Comparison of ENCODE assay signal across 20 mouse cellular contexts in genomic region chr7:35040176-35040972, GRCm38 (mm10). TPM values are rescaled to one million over a fixed set of nuclear protein-coding genes. Genes with fewer than 3 reads are reported as not detected.
DNase-seq lines count a peak whose midpoint lies in the region; ATAC-seq and TF ChIP-seq lines count a peak whose summit lies in the region.
"Had no signal": no experiment of that assay in that cellular context is flagged by ENCODE, and none has a peak within 500 bp of the region (broad histone marks: within the 10 kb centered on the region; RNA-seq: fewer than 3 reads in every experiment).

No protein-coding gene starts in this region.

- H3K9me3 ChIP-seq in MEL (replicated peaks; ENCODE audit: insufficient read depth, low read length), result no peaks in the 10 kb centered on the region
- no peaks in the 10 kb centered on the region for H3K9me3 ChIP-seq in stomach, postnatal 0 days (ENCODE audit: control insufficient read depth, low read length)
- H3K9me3 ChIP-seq: heart, embryonic 12.5 days; heart, embryonic 15.5 days; hindbrain, embryonic 10.5 days; hindbrain, embryonic 13.5 days; intestine, embryonic 15.5 days had no signal

- peaks cover 30% of the 10 kb centered on the region for H3K4me1 ChIP-seq in heart, adult 2 months (ENCODE audit: control insufficient read depth, insufficient read depth, low read length)
- peaks cover 2 to 7% of the 10 kb centered on the region in 2 experiments; a peak in 2 of 4 replicates for H3K4me1 ChIP-seq in MEL (ENCODE audit: control insufficient read depth in 1 of 2, insufficient read depth in 2 of 2, low read length in 2 of 2)
- H3K4me1 ChIP-seq in stomach, postnatal 0 days (replicated peaks; ENCODE audit: control insufficient read depth, insufficient read depth), result no peaks in the 10 kb centered on the region; the same call in none of the 2 replicates

- H3K4me3 ChIP-seq in heart, adult 2 months, result no peak overlapping the region
- no peak overlapping the region for H3K4me3 ChIP-seq in MEL (ENCODE audit: control insufficient read depth in 1 of 2, insufficient read depth in 1 of 2, low read depth in 2 of 2, low read length in 2 of 2)
- no peak overlapping the region for H3K4me3 ChIP-seq in stomach, postnatal 0 days (ENCODE audit: low read depth, low read length)
- H3K4me3 ChIP-seq: heart, embryonic 12.5 days; heart, embryonic 15.5 days; hindbrain, embryonic 10.5 days; hindbrain, embryonic 13.5 days; intestine, embryonic 15.5 days had no signal

- WGBS in heart, adult 2 months, result 86% methylated on average over 9 of the region's 9 CpGs
- WGBS in stomach, postnatal 0 days, result 90% methylated on average over 9 of the region's 9 CpGs

- TF ChIP-seq CTCF in heart, adult 2 months (IDR thresholded peaks at IDR 0.05), result no peak
- no peak for TF ChIP-seq CTCF in MEL (IDR thresholded peaks at IDR 0.05 in 2 of 3, conservative IDR thresholded peaks at IDR 0.05 in 1 of 3; ENCODE audit: control insufficient read depth in 1 of 3, insufficient read depth in 1 of 3, low read depth in 2 of 3, low read length in 3 of 3, poor library complexity in 1 of 3, severe bottlenecking in 1 of 3)
- TF ChIP-seq CTCF in stomach, postnatal 0 days (IDR thresholded peaks at IDR 0.05; ENCODE audit: low read depth), result no peak

- TF ChIP-seq RAD21 in MEL (IDR thresholded peaks at IDR 0.05; ENCODE audit: low read depth, low read length), result no peak

- H3K27ac ChIP-seq in heart, adult 2 months, result no peak overlapping the region
- no peak overlapping the region for H3K27ac ChIP-seq in MEL (ENCODE audit: control insufficient read depth, low read depth, low read length)
- H3K27ac ChIP-seq in stomach, postnatal 0 days (replicated peaks), result no peak overlapping the region
- H3K27ac ChIP-seq: heart, embryonic 15.5 days; hindbrain, embryonic 10.5 days; hindbrain, embryonic 13.5 days; intestine, embryonic 15.5 days had no signal

- no peaks in the 10 kb centered on the region for H3K27me3 ChIP-seq in heart, adult 2 months (ENCODE audit: control insufficient read depth, insufficient read depth, low read length)
- no peaks in the 10 kb centered on the region for H3K27me3 ChIP-seq in MEL (ENCODE audit: control insufficient read depth in 1 of 2, insufficient read depth in 2 of 2, low read length in 2 of 2)
- no peaks in the 10 kb centered on the region for H3K27me3 ChIP-seq in stomach, postnatal 0 days (ENCODE audit: control insufficient read depth, insufficient read depth, low read length)
- H3K27me3 ChIP-seq: heart, embryonic 12.5 days; heart, embryonic 15.5 days; hindbrain, embryonic 13.5 days; intestine, embryonic 15.5 days; Patski had no signal

- TF ChIP-seq EP300 in heart, adult 2 months (IDR thresholded peaks at IDR 0.05; ENCODE audit: insufficient read depth, low read depth, low read length), result no peak
- TF ChIP-seq EP300 in MEL (IDR thresholded peaks at IDR 0.05; ENCODE audit: low read depth in 1 of 2, low read length in 2 of 2), result no peak
- TF ChIP-seq EP300 in stomach, postnatal 0 days (optimal IDR thresholded peaks at IDR 0.05), result no peak

- TF ChIP-seq POLR2A in heart, adult 2 months (IDR thresholded peaks at IDR 0.05; ENCODE audit: insufficient read depth, low read depth, low read length), result no peak
- no peak for TF ChIP-seq POLR2A in MEL (IDR thresholded peaks at IDR 0.05; ENCODE audit: control insufficient read depth in 1 of 2, insufficient read depth in 1 of 2, low read depth in 1 of 2, low read length in 2 of 2, poor library complexity in 1 of 2)

- peaks cover 4% of the 10 kb centered on the region; the same call in 1 of the 2 replicates for H3K36me3 ChIP-seq in heart, adult 2 months (ENCODE audit: control insufficient read depth, insufficient read depth, low read length)
- peaks cover 3% of the 10 kb centered on the region in 2 experiments for H3K36me3 ChIP-seq in MEL (ENCODE audit: control insufficient read depth in 1 of 2, insufficient read depth in 2 of 2, low read length in 2 of 2)
- H3K36me3 ChIP-seq in stomach, postnatal 0 days (ENCODE audit: control insufficient read depth, insufficient read depth, low read length), result peaks cover 17% of the 10 kb centered on the region

- DNase-seq in heart, adult 11 months, result peak; percentile 91
- no peak for DNase-seq in heart, adult 2 months
- DNase-seq in MEL (ENCODE audit: low read depth, low spot score) (no peak), adipocyte (ENCODE audit: low spot score) (peak; percentile 44)
- DNase-seq in stomach, postnatal 0 days (ENCODE audit: low spot score), result peak; percentile 12
- DNase-seq in cerebellum, adult 11-12 months, result no peak
- DNase-seq in B cell, adult 2 months, result no peak
- DNase-seq: cerebellum, adult 18-20 months; cerebellum, adult 9-10 months; forebrain, postnatal 0 days; heart, postnatal 10 days had no signal

- ATAC-seq in stomach, postnatal 0 days (ENCODE audit: low FRiP score, low TSS enrichment), result no peak
- ATAC-seq: CD4-positive, CD25-positive, alpha-beta regulatory T cell, adult 4 months; forebrain, embryonic 14.5 days; forebrain, postnatal 0 days; hindbrain, embryonic 16.5 days; intestine, embryonic 15.5 days; Patski had no signal

- H3K4me2 ChIP-seq in stomach, postnatal 0 days (replicated peaks; ENCODE audit: low read depth), result no peak overlapping the region
- H3K4me2 ChIP-seq: heart, embryonic 12.5 days; heart, embryonic 15.5 days; hindbrain, embryonic 13.5 days; intestine, embryonic 15.5 days had no signal

- H3K79me2 ChIP-seq in heart, adult 2 months (replicated peaks; ENCODE audit: control insufficient read depth, insufficient read depth, low read length), result 0 out of 2 replicates have a peak, but pooled peaks cover 1% of the 10 kb centered on the region
- H3K79me2 ChIP-seq in MEL (ENCODE audit: control insufficient read depth, insufficient read depth, low read length, poor library complexity), result no peaks in the 10 kb centered on the region

- intact Hi-C loops in heart, adult 2 months (cut with DNase I), result no loop called here

- H3K9ac ChIP-seq in heart, adult 2 months (ENCODE audit: low read depth, low read length), result no peak overlapping the region
- no peak overlapping the region for H3K9ac ChIP-seq in MEL (ENCODE audit: control insufficient read depth, low read depth, low read length, poor library complexity, severe bottlenecking)
- no peak overlapping the region for H3K9ac ChIP-seq in stomach, postnatal 0 days (ENCODE audit: low read length)
- H3K9ac ChIP-seq: forebrain, postnatal 0 days; heart, embryonic 12.5 days; heart, embryonic 15.5 days; hindbrain, embryonic 13.5 days had no signal

TF ChIP-seq in MEL, 35 proteins besides CTCF, POLR2A, EP300 and RAD21:
- peak; percentile 0; the same call in 1 of the 2 replicates for TF ChIP-seq POLR2AphosphoS2 (IDR thresholded peaks at IDR 0.05; ENCODE audit: low read length)
- no peak for TF ChIP-seq GABPA (IDR thresholded peaks at IDR 0.05; ENCODE audit: low read depth, low read length)

RNA-seq across cellular contexts. Expression of gene Cebpg, which starts 16.0 kb away (rescaled TPM):
- 10 to 100 TPM; 21.9 to 26.1 TPM for total RNA-seq in heart, adult 2 months (2021)
- 6.0 and 8.1 TPM in 2 replicates for polyA plus RNA-seq in heart, adult 2 months (2012; rRNA removed)
- 17.3 and 19.7 TPM in 2 replicates for total RNA-seq in MEL (2012; rRNA removed)
- polyA plus RNA-seq in MEL (2012; ENCODE audit: insufficient read depth in 1 of 2, insufficient read length in 2 of 2, low read depth in 1 of 2, low replicate concordance in 2 of 2, missing spikeins in 1 of 2), result 10 to 100 TPM in 1 of 2 experiments, not detected in 1; 20.7 TPM
- polyA plus RNA-seq in stomach, postnatal 0 days (2015; fragmentation: Nextera tagmentation; extraction: Ambion mirVana), result 27.9 and 29.7 TPM in 2 replicates

Comparison
In these comparisons a context has a peak if more than half of its experiments do, and no peak if none do; other contexts are left out.
1. DNase-seq: peak in heart, adult 11 months (single experiment), adipocyte (single experiment) and stomach, postnatal 0 days (single experiment); none in heart, adult 2 months (0 of 2), MEL (single experiment), cerebellum, adult 11-12 months (single experiment) and B cell, adult 2 months (0 of 2).